Mouse (Mus musculus) liver, adult 2 months (tissue): ENCODE data around the gene Calm2. TPM values are rescaled to one million over a fixed set of nuclear protein-coding genes. Genes with fewer than 3 reads are reported as not detected.

ENCODE experiments used
- DNase-seq: peaks from one replicate; pipeline ENCODE4 v3.0.0-alpha.2; 2011; ENCODE audit warnings: low read depth, low spot score; ENCODE audit errors: extremely low read depth
- H3K27ac ChIP-seq: fragments of 200-500 bp; replicated peaks from 2 replicates; pipeline ENCODE4 v1.5.1; 2012; ENCODE audit warnings: low read depth, mild to moderate bottlenecking, control low read depth, inconsistent platforms, low read length; ENCODE audit not compliant: insufficient read depth
- H3K27me3 ChIP-seq: fragments of 200-500 bp; 2 replicates; pipeline ENCODE4 v1.6.1; 2012; ENCODE audit warnings: mild to moderate bottlenecking, moderate library complexity, low read length, inconsistent platforms; ENCODE audit not compliant: control insufficient read depth, insufficient read depth
- H3K36me3 ChIP-seq: fragments of 200-500 bp; 2 replicates; pipeline ENCODE4 v1.6.1; 2012; ENCODE audit warnings: low read length, inconsistent platforms; ENCODE audit not compliant: control insufficient read depth, insufficient read depth
- H3K4me1 ChIP-seq: fragments of 200-500 bp; 2 replicates; pipeline ENCODE4 v1.6.1; 2011; ENCODE audit warnings: low read length; ENCODE audit not compliant: control insufficient read depth, insufficient read depth
- H3K4me3 ChIP-seq: fragments of 200-500 bp; 2 replicates; pipeline ENCODE4 v1.5.1; 2011; ENCODE audit warnings: low read depth, mild to moderate bottlenecking, control low read depth, low read length, moderate library complexity; ENCODE audit not compliant: insufficient read depth
- H3K79me2 ChIP-seq: fragments of 200-500 bp; 2 replicates; pipeline ENCODE4 v1.6.1; 2012; ENCODE audit warnings: inconsistent platforms, mild to moderate bottlenecking, low read length, moderate library complexity; ENCODE audit not compliant: control insufficient read depth, insufficient read depth
- H3K9ac ChIP-seq: fragments of 200-500 bp; 2 replicates; pipeline ENCODE4 v1.6.1; 2012; ENCODE audit warnings: low read depth, mild to moderate bottlenecking, control low read depth, inconsistent platforms, low read length
- CTCF ChIP-seq: fragments of 200-500 bp; IDR thresholded peaks from 2 replicates; pipeline ENCODE4 v1.5.1; 2011; ENCODE audit warnings: low read depth, low read length, control low read depth
- POLR2A ChIP-seq: fragments of 200-500 bp; IDR thresholded peaks from 2 replicates; pipeline ENCODE4 v1.6.1; 2011; ENCODE audit warnings: low read length, control low read depth; ENCODE audit not compliant: insufficient read depth; ENCODE audit errors: extremely low read depth
- WGBS: fragments of 180-500 bp; shearing (Covaris S2); methylation state at CpG from one replicate; pipeline ENCODE4 v1.1.7; 2018; 5-methylcytosine and 5-hydroxymethylcytosine counted together
- polyA plus RNA-seq: library from polyadenylated mRNA; depleted of rRNA; stranded (reverse); fragments of >200 nt; gene quantifications from 2 replicates; pipeline ENCODE4 v1.2.3, GENCODE M21; 2012; rRNA removed
- total RNA-seq: library from RNA; depleted of rRNA; stranded (reverse); fragments of >200 nt; gene quantifications from 2 replicates; pipeline ENCODE4 v1.2.3, GENCODE M21; 2014; rRNA removed

Gene Calm2
- total and polyA plus RNA-seq, 2 experiments = 19.7 to 257 TPM

DNA sequence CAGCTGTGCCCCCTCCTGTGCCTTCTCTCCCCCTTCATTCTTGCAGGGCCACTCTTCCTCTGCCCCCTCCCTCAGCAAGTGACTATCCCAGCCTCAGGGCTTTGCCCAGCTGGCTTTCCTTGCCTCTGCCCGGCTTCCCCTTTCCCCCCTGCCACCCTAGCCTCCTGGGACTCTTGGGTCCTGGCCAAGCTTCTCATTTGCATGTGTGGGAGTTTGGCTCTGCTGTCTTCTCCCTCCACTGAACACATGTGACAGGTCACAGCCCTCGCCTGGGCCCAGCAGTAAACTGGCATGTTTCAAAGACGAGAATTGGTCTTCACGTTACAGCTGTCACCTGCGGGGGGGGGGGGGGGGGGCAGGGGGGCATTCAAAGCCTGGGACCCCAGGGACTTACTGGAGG, 59.7 kb downstream of the Calm2 start:
- H3K79me2 ChIP-seq = no peaks in the 10 kb centered on the region
- H3K27ac ChIP-seq = no peak overlapping the region
- H3K27me3 ChIP-seq = no peaks in the 10 kb centered on the region
- no peak for DNase-seq
- 22% methylated on average over 5 of the region's 5 CpGs for WGBS
- H3K36me3 ChIP-seq = no peaks in the 10 kb centered on the region
- no peaks in the 10 kb centered on the region for H3K4me1 ChIP-seq
- TF ChIP-seq CTCF (no peak), POLR2A (no peak)
- no peak overlapping the region for H3K9ac ChIP-seq
- H3K4me3 ChIP-seq = no peak overlapping the region

GRCm38 (mm10) chr17:87385835-87386234, 60.9 kb downstream of the Calm2 start:
- no peaks in the 10 kb centered on the region for H3K79me2 ChIP-seq
- no peaks in the 10 kb centered on the region for H3K36me3 ChIP-seq
- H3K27me3 ChIP-seq = no peaks in the 10 kb centered on the region
- no peak overlapping the region for H3K27ac ChIP-seq
- TF ChIP-seq CTCF (no peak), POLR2A (no peak)
- H3K4me3 ChIP-seq = no peak overlapping the region
- H3K4me1 ChIP-seq = no peaks in the 10 kb centered on the region
- H3K9ac ChIP-seq = no peak overlapping the region
- WGBS = 72% methylated on average over 3 of the region's 3 CpGs
- DNase-seq = no peak

Other genes starting within 250 kb of the Calm2 start
- gene Mcfd2, start 181.0 kb downstream of the Calm2 start, total RNA-seq = 223 and 231 TPM in 2 replicates
- 263 and 314 TPM in 2 replicates for gene Mcfd2, start 181.0 kb downstream of the Calm2 start, polyA plus RNA-seq
- gene Ttc7, start 164.0 kb downstream of the Calm2 start, total RNA-seq = 19.0 and 22.4 TPM in 2 replicates
- gene Ttc7, start 164.0 kb downstream of the Calm2 start, polyA plus RNA-seq = 36.5 and 37.8 TPM in 2 replicates
- gene Stpg4, start 19.2 kb downstream of the Calm2 start, total RNA-seq = not detected in 2 replicates
- not detected in 2 replicates for gene Stpg4, start 19.2 kb downstream of the Calm2 start, polyA plus RNA-seq
- gene Epcam, start 189.0 kb upstream of the Calm2 start, total RNA-seq = 1.3 and 1.6 TPM in 2 replicates
- gene Epcam, start 189.0 kb upstream of the Calm2 start, polyA plus RNA-seq = 0.71 and 0.89 TPM in 2 replicates
- 12.4 and 12.8 TPM in 2 replicates for gene Msh2, start 225.4 kb upstream of the Calm2 start, total RNA-seq
- gene Msh2, start 225.4 kb upstream of the Calm2 start, polyA plus RNA-seq = 2.1 and 2.4 TPM in 2 replicates